Mouse (Mus musculus) G1E (cell line): Measurements from ENCODE around the gene Pld4.

Source experiments
- CTCF ChIP-seq: IDR thresholded peaks from 2 replicates; pipeline ENCODE4 v1.5.1; 2012; ENCODE audit warnings: low read depth, low read length, inconsistent platforms, mixed read lengths
- GATA1 ChIP-seq: IDR thresholded peaks from 2 replicates; pipeline ENCODE4 v1.6.1; 2012; ENCODE audit warnings: borderline replicate concordance, low read length, inconsistent platforms, mixed read lengths
- POLR2AphosphoS5 ChIP-seq: IDR thresholded peaks from 2 replicates; pipeline ENCODE4 v1.6.1; 2012; ENCODE audit warnings: low read depth, low read length, inconsistent platforms; ENCODE audit not compliant: insufficient replicate concordance
- TAL1 ChIP-seq: conservative IDR thresholded peaks from 2 replicates; pipeline ENCODE4 v1.6.1; 2012; ENCODE audit warnings: low read depth, low read length, inconsistent platforms, mixed read lengths

DNA sequence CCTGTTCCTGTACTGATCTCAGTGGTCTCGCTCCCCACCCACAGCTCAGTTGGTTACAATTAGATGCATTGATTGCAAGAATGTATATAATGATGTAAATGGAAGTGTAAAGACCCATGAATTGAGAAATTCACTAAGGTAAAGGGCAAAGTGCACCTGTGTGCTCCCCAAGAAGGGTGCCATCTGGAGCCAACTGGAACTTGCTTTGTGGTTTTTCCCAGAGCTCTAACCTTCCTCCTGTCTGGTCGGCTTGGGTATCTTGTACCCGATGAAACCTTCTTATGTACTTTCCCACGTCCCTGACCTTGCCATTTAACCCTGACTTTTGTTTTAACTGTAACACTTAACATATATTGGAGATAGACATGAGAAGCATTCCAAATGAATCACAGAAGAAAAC is 4.6 kb upstream of the Pld4 start:
- TF ChIP-seq CTCF (no peak), TAL1 (no peak), GATA1 (no peak), POLR2AphosphoS5 (no peak)
